Mouse (Mus musculus) liver, postnatal 0 days (tissue): ENCODE results near the gene Fggy.

Experiments
- CTCF ChIP-seq: sonication (generic); IDR thresholded peaks from 2 replicates; pipeline ENCODE4 v1.5.1; 2016; ENCODE audit warnings: antibody characterized with exemption, low read depth
- EP300 ChIP-seq: IDR thresholded peaks from 2 replicates; pipeline ENCODE4 v1.6.1; 2016; ENCODE audit warnings: antibody characterized with exemption, low read depth, mild to moderate bottlenecking

- no peak for TF ChIP-seq CTCF
- TF ChIP-seq EP300, result no peak
Observed at GRCm38 (mm10) chr4:95839860-95840259, 282.6 kb downstream of the Fggy start.
